Mouse (Mus musculus) liver, embryonic 14.5 days (tissue): ENCODE results near the gene Sh3bp2.

ENCODE experiments used
- CTCF ChIP-seq: IDR thresholded peaks from 2 replicates; pipeline ENCODE4 v1.5.1; 2016; ENCODE audit warnings: antibody characterized with exemption, low read depth, control low read depth
- EP300 ChIP-seq: IDR thresholded peaks from 2 replicates; pipeline ENCODE4 v1.6.1; 2016; ENCODE audit warnings: antibody characterized with exemption, low read depth

- TF ChIP-seq EP300 (no peak), CTCF (no peak)
Observed at GRCm38 (mm10) chr5:34590059-34590458, 64.4 kb downstream of the Sh3bp2 start.
